Mouse (Mus musculus): Measurements from ENCODE around the gene I0C0044D17Rik.
"Not testable (repeated sequence)": the region's sequence is repeated elsewhere in the genome, so short reads cannot be mapped to it uniquely, and the experiment has no call there.

Gene I0C0044D17Rik

GRCm38 (mm10) chr4:98823740-98824139, at the start of gene I0C0044D17Rik:
I0C0044D17Rik (minus strand) TSS chr4:98823840.
- DNase-seq, result not testable (repeated sequence)

GRCm38 (mm10) chr4:98865386-98866237, 42.0 kb upstream of the I0C0044D17Rik start:
- DNase-seq, result no peak

- DNase-seq, result no peak
Measured at GRCm38 (mm10) chr4:98864546-98864945, 40.9 kb upstream of the I0C0044D17Rik start.

- no peak for DNase-seq
Measured at GRCm38 (mm10) chr4:98864094-98864493, 40.5 kb upstream of the I0C0044D17Rik start.

GRCm38 (mm10) chr4:98863451-98863850, 39.8 kb upstream of the I0C0044D17Rik start:
- no peak for DNase-seq

GRCm38 (mm10) chr4:98858151-98858855, 34.7 kb upstream of the I0C0044D17Rik start:
- no peak for DNase-seq

- DNase-seq, result no peak
Measured at GRCm38 (mm10) chr4:98857037-98857648, 33.5 kb upstream of the I0C0044D17Rik start.

GRCm38 (mm10) chr4:98853926-98854325, 30.3 kb upstream of the I0C0044D17Rik start:
- DNase-seq, result no peak

GRCm38 (mm10) chr4:98850485-98850884, 26.8 kb upstream of the I0C0044D17Rik start:
- not testable (repeated sequence) for DNase-seq

- DNase-seq, result no peak
Measured at GRCm38 (mm10) chr4:98847120-98847885, 23.7 kb upstream of the I0C0044D17Rik start.

GRCm38 (mm10) chr4:98846396-98846795, 22.8 kb upstream of the I0C0044D17Rik start:
- no peak for DNase-seq

- no peak for DNase-seq
Measured at GRCm38 (mm10) chr4:98845687-98846125, 22.1 kb upstream of the I0C0044D17Rik start.

- DNase-seq, result no peak
Measured at GRCm38 (mm10) chr4:98845201-98845600, 21.6 kb upstream of the I0C0044D17Rik start.

GRCm38 (mm10) chr4:98843906-98844597, 20.4 kb upstream of the I0C0044D17Rik start:
- no peak for DNase-seq

- DNase-seq, result not testable (repeated sequence)
Measured at GRCm38 (mm10) chr4:98841251-98841650, 17.6 kb upstream of the I0C0044D17Rik start.

- DNase-seq, result no peak
Measured at GRCm38 (mm10) chr4:98840526-98840925, 16.9 kb upstream of the I0C0044D17Rik start.

GRCm38 (mm10) chr4:98838913-98839312, 15.3 kb upstream of the I0C0044D17Rik start:
- no peak for DNase-seq

GRCm38 (mm10) chr4:98837715-98838505, 14.3 kb upstream of the I0C0044D17Rik start:
- no peak for DNase-seq

- DNase-seq, result no peak
Measured at GRCm38 (mm10) chr4:98836519-98836918, 12.9 kb upstream of the I0C0044D17Rik start.

- DNase-seq, result no peak
Measured at GRCm38 (mm10) chr4:98834782-98835181, 11.1 kb upstream of the I0C0044D17Rik start.

- DNase-seq, result no peak
Measured at GRCm38 (mm10) chr4:98831726-98832125, 8.1 kb upstream of the I0C0044D17Rik start.
